Mouse (Mus musculus): ENCODE measurements around the gene Cpn1. TPM values are rescaled to one million over a fixed set of nuclear protein-coding genes. Genes with fewer than 3 reads are reported as not detected.

The Cpn1 gene
- total RNA-seq (2017) = 0.19 TPM in 1 of 2 replicates, not detected in the other

- 0 out of 2 replicates have a peak, but pooled peaks have one; percentile 42 for ATAC-seq (replicated peaks; ENCODE audit: low read depth, poor library complexity, severe bottlenecking)
These were observed at the start of gene Cpn1 for GRCm38 (mm10) chr19:43986069-43986794. TSS of gene Cpn1 (minus strand) at chr19:43986556.

GRCm38 (mm10) chr19:44033396-44033795 lies 47.0 kb upstream of the Cpn1 start:
- no peak for ATAC-seq (replicated peaks; ENCODE audit: low read depth, poor library complexity, severe bottlenecking)

- ATAC-seq (replicated peaks; ENCODE audit: low read depth, poor library complexity, severe bottlenecking) = no peak
These were observed 45.8 kb upstream of the Cpn1 start for GRCm38 (mm10) chr19:44032046-44032744.

- ATAC-seq (replicated peaks; ENCODE audit: low read depth, poor library complexity, severe bottlenecking) = no peak
These were observed 43.7 kb upstream of the Cpn1 start for GRCm38 (mm10) chr19:44030024-44030423.

- no peak for ATAC-seq (replicated peaks; ENCODE audit: low read depth, poor library complexity, severe bottlenecking)
These were observed 42.6 kb upstream of the Cpn1 start, which contains the start of gene Cyp2c23 for GRCm38 (mm10) chr19:44028972-44029371. TSS of gene Cyp2c23 (minus strand) at chr19:44029208.

GRCm38 (mm10) chr19:44026956-44027530 lies 40.7 kb upstream of the Cpn1 start:
- no peak for ATAC-seq (replicated peaks; ENCODE audit: low read depth, poor library complexity, severe bottlenecking)

GRCm38 (mm10) chr19:44024921-44025585 lies 38.7 kb upstream of the Cpn1 start:
- no peak for ATAC-seq (replicated peaks; ENCODE audit: low read depth, poor library complexity, severe bottlenecking)

GRCm38 (mm10) chr19:44023066-44023465 lies 36.7 kb upstream of the Cpn1 start:
- ATAC-seq (replicated peaks; ENCODE audit: low read depth, poor library complexity, severe bottlenecking) = no peak

GRCm38 (mm10) chr19:44021502-44021901 lies 35.1 kb upstream of the Cpn1 start:
- no peak for ATAC-seq (replicated peaks; ENCODE audit: low read depth, poor library complexity, severe bottlenecking)

GRCm38 (mm10) chr19:44019739-44020138 lies 33.4 kb upstream of the Cpn1 start:
- no peak for ATAC-seq (replicated peaks; ENCODE audit: low read depth, poor library complexity, severe bottlenecking)

- ATAC-seq (replicated peaks; ENCODE audit: low read depth, poor library complexity, severe bottlenecking) = no peak
These were observed 27.5 kb upstream of the Cpn1 start for GRCm38 (mm10) chr19:44013862-44014261.

- 0 out of 2 replicates have a peak, but pooled peaks have one; percentile 54 for ATAC-seq (replicated peaks; ENCODE audit: low read depth, poor library complexity, severe bottlenecking)
These were observed 22.4 kb upstream of the Cpn1 start for GRCm38 (mm10) chr19:44008784-44009183.

GRCm38 (mm10) chr19:44007186-44007585 lies 20.8 kb upstream of the Cpn1 start:
- ATAC-seq (replicated peaks; ENCODE audit: low read depth, poor library complexity, severe bottlenecking) = no peak

GRCm38 (mm10) chr19:44005025-44005424 lies 18.7 kb upstream of the Cpn1 start:
- no peak for ATAC-seq (replicated peaks; ENCODE audit: low read depth, poor library complexity, severe bottlenecking)

- ATAC-seq (replicated peaks; ENCODE audit: low read depth, poor library complexity, severe bottlenecking) = no peak
These were observed 17.9 kb upstream of the Cpn1 start for GRCm38 (mm10) chr19:44004261-44004660.

- ATAC-seq (replicated peaks; ENCODE audit: low read depth, poor library complexity, severe bottlenecking) = no peak
These were observed 14.4 kb upstream of the Cpn1 start for GRCm38 (mm10) chr19:44000720-44001119.

- ATAC-seq (replicated peaks; ENCODE audit: low read depth, poor library complexity, severe bottlenecking) = no peak
These were observed 13.7 kb upstream of the Cpn1 start for GRCm38 (mm10) chr19:44000061-44000460.

GRCm38 (mm10) chr19:43998802-43999527 lies 12.6 kb upstream of the Cpn1 start:
- no peak for ATAC-seq (replicated peaks; ENCODE audit: low read depth, poor library complexity, severe bottlenecking)

GRCm38 (mm10) chr19:43998101-43998500 lies 11.7 kb upstream of the Cpn1 start:
- no peak for ATAC-seq (replicated peaks; ENCODE audit: low read depth, poor library complexity, severe bottlenecking)

GRCm38 (mm10) chr19:43995427-43995826 lies 9.1 kb upstream of the Cpn1 start:
- no peak for ATAC-seq (replicated peaks; ENCODE audit: low read depth, poor library complexity, severe bottlenecking)

Measured in common myeloid progenitor, adult 5-6 weeks (primary cell).